Mouse (Mus musculus) gastrocnemius, adult 18-20 months (tissue): ENCODE measurements around the gene Olfr481. TPM values are rescaled to one million over a fixed set of nuclear protein-coding genes. Genes with fewer than 3 reads are reported as not detected.

Source experiments
- DNase-seq: peaks from one replicate; pipeline ENCODE4 v3.0.0; 2021; ENCODE audit warnings: low spot score
- long read RNA-seq, 2 experiments: library from polyadenylated mRNA; stranded (forward); transcript quantifications; one replicate each; pipeline ENCODE4 v2.0.0; 2021
- total RNA-seq, 2 experiments: library from RNA; stranded (reverse); gene quantifications; 2 replicates each; pipeline ENCODE4 v1.2.3; 2021

The Olfr481 gene
- total RNA-seq: not detected
- long read RNA-seq, experiment 1: 0 reads
- long read RNA-seq, experiment 2: 0 reads

DNA sequence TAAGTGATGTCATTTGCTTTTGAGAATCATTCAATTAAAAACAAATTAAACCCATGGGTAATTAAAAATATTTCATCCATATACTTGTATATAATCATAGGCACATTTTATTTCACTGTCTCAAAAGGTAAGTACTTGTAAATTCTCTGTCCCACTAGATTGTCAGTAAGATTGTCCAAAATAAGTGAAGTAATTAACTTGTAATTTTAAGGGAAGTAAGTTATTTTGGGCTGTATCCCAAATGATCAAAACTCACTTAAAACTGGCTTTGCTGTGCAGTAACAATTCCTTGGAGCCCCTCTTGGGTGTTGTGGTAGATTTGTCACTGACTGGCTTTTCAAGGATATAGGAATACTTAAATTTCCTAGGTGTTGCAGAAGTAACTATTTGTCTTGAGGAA, at the start of gene Olfr481:
Gene Olfr481 (plus strand): TSS at position 301 of the 400 bp plus-strand sequence.
- no peak for DNase-seq

DNA sequence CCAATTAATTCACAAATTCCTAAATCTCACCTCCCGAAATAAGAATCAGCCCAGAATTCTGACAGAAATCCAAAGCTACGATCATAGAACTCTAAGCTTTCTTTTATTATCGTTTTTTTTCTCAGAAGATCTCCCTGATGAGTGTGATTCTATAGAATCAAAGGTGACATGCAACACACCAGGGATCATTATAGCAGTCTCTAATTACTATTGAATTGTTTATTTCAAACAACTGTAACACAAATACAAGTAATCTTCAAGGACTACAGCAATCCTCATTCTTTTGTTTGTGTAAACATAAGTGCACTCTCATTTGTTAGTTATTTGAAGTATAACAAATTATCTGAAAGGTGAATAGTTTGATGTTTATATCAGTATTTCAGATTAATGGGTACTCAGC, 45.8 kb upstream of the Olfr481 start, which contains the start of gene Olfr478:
Gene Olfr478 (minus strand): TSS at position 101 of the 400 bp plus-strand sequence.
- DNase-seq: no peak

DNA sequence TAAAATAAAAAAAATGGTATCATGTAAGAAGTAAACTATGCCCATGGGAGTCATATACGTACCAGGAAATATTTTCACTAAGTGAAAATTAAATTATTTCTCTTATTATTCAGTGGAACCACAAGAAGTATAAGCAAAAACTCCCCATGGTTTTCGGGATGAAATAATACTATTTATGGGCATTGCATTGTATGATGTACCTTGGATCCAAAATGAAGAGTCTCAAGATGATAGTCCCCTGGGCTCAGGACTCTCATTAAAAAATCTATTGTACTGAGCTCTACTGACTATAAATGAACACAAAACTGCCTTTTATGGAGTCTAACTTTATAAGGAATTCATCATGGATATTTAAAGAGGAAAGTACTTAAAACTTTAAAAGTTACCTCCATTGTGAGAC, 29.3 kb upstream of the Olfr481 start, which contains the start of gene Olfr479:
Gene Olfr479 (plus strand): TSS at position 301 of the 400 bp plus-strand sequence.
- DNase-seq: no peak

DNA sequence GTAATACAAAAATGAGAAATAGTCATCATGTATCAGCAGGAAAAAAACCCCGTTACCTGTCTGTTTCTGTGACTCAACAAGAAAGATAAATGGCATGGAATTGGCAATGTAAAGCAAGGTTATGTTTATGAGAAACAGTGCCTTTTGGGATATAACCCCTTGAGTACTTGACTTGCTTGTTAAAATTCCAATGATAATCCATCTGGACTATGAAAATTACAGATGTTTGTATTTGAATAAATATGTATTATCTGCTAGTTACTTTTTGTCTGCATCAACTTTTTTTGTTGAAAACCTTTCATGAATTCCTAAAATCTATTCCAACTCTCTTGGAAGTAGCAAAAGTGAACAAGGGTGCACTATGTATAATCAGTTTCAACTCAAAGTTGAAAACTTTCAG, 12.4 kb upstream of the Olfr481 start, which contains the start of gene Olfr480:
Gene Olfr480 (minus strand): TSS at position 101 of the 400 bp plus-strand sequence.
- DNase-seq: no peak

DNA sequence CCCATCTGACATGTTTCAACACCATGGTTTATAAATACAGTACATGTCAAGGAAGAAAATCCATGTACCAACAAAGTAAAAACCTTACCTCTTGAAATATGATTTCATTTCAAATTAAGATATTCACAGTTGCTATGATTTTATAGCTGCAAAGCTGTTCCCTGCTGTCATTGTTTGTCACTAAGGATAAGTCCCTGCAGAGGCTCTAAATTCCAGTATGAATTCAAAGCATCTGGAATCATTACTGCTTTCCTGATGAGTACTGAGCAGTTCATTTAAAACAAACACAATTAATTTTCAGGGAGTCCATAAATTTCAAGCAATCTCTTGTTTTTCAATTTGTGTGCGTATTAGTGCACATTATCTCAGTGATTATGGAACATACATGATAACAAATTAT, 17.8 kb downstream of the Olfr481 start, which contains the start of gene Olfr482:
Gene Olfr482 (minus strand): TSS at position 101 of the 400 bp plus-strand sequence.
- DNase-seq: no peak

DNA sequence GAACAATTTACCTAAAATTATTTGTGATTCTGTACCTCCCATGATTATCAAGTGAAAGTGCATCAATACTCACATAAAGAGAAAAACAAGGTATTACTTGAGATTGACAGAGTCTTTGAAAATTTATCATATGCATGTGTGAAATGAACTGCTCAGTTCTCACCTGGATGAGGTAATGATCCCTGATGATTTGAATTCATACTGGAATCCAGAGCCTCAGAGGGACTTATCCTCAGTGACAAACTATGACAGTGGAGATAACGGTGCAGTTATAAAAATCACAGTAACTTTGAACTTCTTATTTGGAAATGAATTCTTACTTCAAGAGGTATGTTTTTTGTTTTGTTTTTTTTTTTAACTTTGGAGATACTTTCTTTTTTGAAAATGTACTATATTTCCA, 20.9 kb downstream of the Olfr481 start, which contains the start of gene Olfr483:
Gene Olfr483 (plus strand): TSS at position 301 of the 400 bp plus-strand sequence.
- DNase-seq: no peak

DNA sequence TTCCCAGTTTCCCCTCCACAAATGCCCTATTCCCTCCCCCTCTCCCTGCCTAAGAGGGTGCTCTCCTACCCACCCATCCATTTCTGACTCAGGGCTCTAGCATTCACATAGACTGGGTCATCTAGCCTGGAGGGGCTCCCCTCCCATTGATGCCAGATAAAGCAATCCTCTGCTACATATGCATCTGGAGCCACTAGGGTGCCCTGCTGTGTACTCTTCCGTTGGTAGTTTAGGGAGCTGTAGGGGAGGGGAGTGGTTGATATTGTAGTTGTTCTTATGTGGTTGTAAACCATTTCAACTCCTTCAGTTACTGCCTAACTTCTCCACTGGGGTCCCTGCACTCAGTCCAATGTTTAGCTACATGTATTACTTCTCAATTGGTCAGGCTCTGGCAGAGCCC, 41.0 kb downstream of the Olfr481 start:
- DNase-seq: no peak

DNA sequence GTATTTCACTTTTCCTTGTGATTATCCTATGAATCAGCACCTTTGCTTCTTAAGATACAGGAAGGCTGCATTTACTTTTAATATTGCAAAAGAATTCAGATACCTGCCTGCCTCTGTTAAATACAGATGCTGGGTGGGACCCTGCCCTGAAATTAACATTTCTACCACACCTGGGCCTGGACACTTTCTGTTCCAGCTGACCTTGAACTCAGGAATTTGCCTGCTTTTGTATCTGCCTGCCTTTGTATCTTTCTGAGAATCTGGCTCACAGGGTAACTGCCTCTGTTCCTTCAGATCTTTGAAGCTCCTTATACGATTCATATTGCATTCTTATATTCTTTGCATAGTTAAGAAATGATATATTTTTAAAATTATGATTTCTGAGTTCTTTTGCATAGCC, 41.8 kb downstream of the Olfr481 start:
- no peak for DNase-seq

DNA sequence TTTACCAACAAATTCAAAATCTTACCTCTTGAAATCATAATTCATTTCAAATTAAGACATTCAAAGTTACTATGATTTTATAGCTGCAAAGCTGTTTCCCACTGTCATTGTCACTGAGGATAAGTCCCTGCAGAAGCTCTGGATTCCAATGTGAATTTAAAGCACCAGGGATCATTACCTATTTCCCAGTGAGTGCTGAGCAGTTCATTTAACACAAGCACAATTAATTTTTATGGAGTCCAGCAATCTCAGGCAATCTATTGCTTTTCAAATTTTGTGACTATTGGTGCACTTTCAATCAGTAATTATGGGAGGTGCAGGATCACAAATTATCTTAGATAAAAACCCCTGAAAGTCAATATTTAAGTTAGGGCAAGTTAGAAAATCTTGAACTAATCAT, 47.7 kb downstream of the Olfr481 start, which contains the start of gene Olfr484:
Gene Olfr484 (minus strand): TSS at position 101 of the 400 bp plus-strand sequence.
- no peak for DNase-seq

Other genes with a start within 250 kb of the Olfr481 start
- gene Olfr470, start 232.4 kb upstream of the Olfr481 start, total RNA-seq: not detected
- not detected for gene Olfr472, start 182.0 kb upstream of the Olfr481 start, total RNA-seq
- not detected for gene Olfr473, start 149.4 kb upstream of the Olfr481 start, total RNA-seq
- gene Olfr474, start 125.2 kb upstream of the Olfr481 start, total RNA-seq: not detected
- gene Olfr476, start 115.1 kb upstream of the Olfr481 start, total RNA-seq: not detected
- gene Olfr477, start 93.2 kb upstream of the Olfr481 start, total RNA-seq: not detected
- gene Olfr478, start 45.9 kb upstream of the Olfr481 start, total RNA-seq: not detected
- not detected for gene Olfr479, start 29.2 kb upstream of the Olfr481 start, total RNA-seq
- gene Olfr480, start 12.5 kb upstream of the Olfr481 start, total RNA-seq: not detected
- under 1 TPM; 0.85 to 0.94 TPM for gene Olfr482, start 17.7 kb downstream of the Olfr481 start, total RNA-seq
- not detected for gene Olfr483, start 21.0 kb downstream of the Olfr481 start, total RNA-seq
- not detected for gene Olfr484, start 47.6 kb downstream of the Olfr481 start, total RNA-seq
- gene Olfr485, start 80.0 kb downstream of the Olfr481 start, total RNA-seq: not detected
- not detected for gene Olfr486, start 92.9 kb downstream of the Olfr481 start, total RNA-seq
- gene Olfr487, start 134.8 kb downstream of the Olfr481 start, total RNA-seq: not detected
- not detected for gene Olfr488, start 178.5 kb downstream of the Olfr481 start, total RNA-seq
- not detected for gene Olfr490, start 209.1 kb downstream of the Olfr481 start, total RNA-seq
- not detected for gene Olfr491, start 233.6 kb downstream of the Olfr481 start, total RNA-seq
- not detected for gene Olfr492, start 243.8 kb downstream of the Olfr481 start, total RNA-seq